Mouse (Mus musculus) heart, embryonic 15.5 days (tissue): ENCODE measurements around the gene Evi5l. TPM values are rescaled to one million over a fixed set of nuclear protein-coding genes. Genes with fewer than 3 reads are reported as not detected.
A peak's percentile ranks its signal among the peaks of the same experiment; 100 is the strongest.

Source experiments
- ATAC-seq: fragments of 200-750 bp; cut with Nextera tagmentation; replicated peaks from 2 replicates; pipeline ENCODE4 v1.8.0; 2017; ENCODE audit warnings: low read depth, moderate TSS enrichment; ENCODE audit not compliant: insufficient number of reproducible peaks, insufficient read depth, low FRiP score
- H3K27ac ChIP-seq: fragments of 300-500 bp; sonication (generic); 2 replicates; pipeline ENCODE4 v1.5.1; 2015; ENCODE audit warnings: mild to moderate bottlenecking, inconsistent platforms
- H3K27me3 ChIP-seq: fragments of 300-500 bp; sonication (generic); 2 replicates; pipeline ENCODE4 v1.6.1; 2015; ENCODE audit warnings: inconsistent platforms
- H3K36me3 ChIP-seq: fragments of 300-500 bp; sonication (generic); 2 replicates; pipeline ENCODE4 v1.6.1; 2015; ENCODE audit warnings: mild to moderate bottlenecking, inconsistent platforms
- H3K4me1 ChIP-seq: fragments of 300-500 bp; sonication (generic); replicated peaks from 2 replicates; pipeline ENCODE4 v1.6.1; 2015; ENCODE audit warnings: inconsistent platforms
- H3K4me2 ChIP-seq: fragments of 300-500 bp; sonication (generic); 2 replicates; pipeline ENCODE4 v1.6.1; 2015; ENCODE audit warnings: inconsistent platforms, mild to moderate bottlenecking, moderate library complexity
- H3K4me3 ChIP-seq: fragments of 300-500 bp; sonication (generic); 2 replicates; pipeline ENCODE4 v1.5.1; 2015; ENCODE audit warnings: mild to moderate bottlenecking, inconsistent platforms
- H3K9ac ChIP-seq: fragments of 300-500 bp; sonication (generic); 2 replicates; pipeline ENCODE4 v1.6.1; 2015; ENCODE audit warnings: mild to moderate bottlenecking, inconsistent platforms
- H3K9me3 ChIP-seq: fragments of 300-500 bp; sonication (generic); replicated peaks from 2 replicates; pipeline ENCODE4 v1.6.1; 2016; ENCODE audit warnings: inconsistent platforms
- WGBS: fragments of 180-500 bp; shearing (Covaris S2); methylation state at CpG from one replicate; pipeline ENCODE4 v1.1.7; 2015; ENCODE audit warnings: mixed read lengths; 5-methylcytosine and 5-hydroxymethylcytosine counted together
- polyA plus RNA-seq: library from polyadenylated mRNA; unstranded; fragments of >200 nt; fragmentation: Nextera tagmentation; extraction: Ambion mirVana; gene quantifications from 2 replicates; pipeline ENCODE4 v1.2.1, GENCODE M21; 2015

Evi5l gene
- polyA plus RNA-seq = 12.9 and 18.3 TPM in 2 replicates

- Histone ChIP-seq H3K36me3 (no peaks in the 10 kb centered on the region), H3K9me3 (no peaks in the 10 kb centered on the region), H3K4me1 (peaks cover 5% of the 10 kb centered on the region; the same call in 1 of the 2 replicates), H3K9ac (peak within 1 kb of the TSS; percentile 88), H3K4me2 (peak within 1 kb of the TSS; percentile 78), H3K27me3 (no peaks in the 10 kb centered on the region), H3K4me3 (peak within 1 kb of the TSS; percentile 82), H3K27ac (peak within 1 kb of the TSS; percentile 26; the same call in 1 of the 2 replicates)
- under 1% methylated on average over 42 of the region's 51 CpGs for WGBS
- ATAC-seq = peak; percentile 98
These were observed at the start of gene Evi5l for GRCm38 (mm10) chr8:4165852-4166751. Evi5l (plus strand) TSS chr8:4166567.

DNA sequence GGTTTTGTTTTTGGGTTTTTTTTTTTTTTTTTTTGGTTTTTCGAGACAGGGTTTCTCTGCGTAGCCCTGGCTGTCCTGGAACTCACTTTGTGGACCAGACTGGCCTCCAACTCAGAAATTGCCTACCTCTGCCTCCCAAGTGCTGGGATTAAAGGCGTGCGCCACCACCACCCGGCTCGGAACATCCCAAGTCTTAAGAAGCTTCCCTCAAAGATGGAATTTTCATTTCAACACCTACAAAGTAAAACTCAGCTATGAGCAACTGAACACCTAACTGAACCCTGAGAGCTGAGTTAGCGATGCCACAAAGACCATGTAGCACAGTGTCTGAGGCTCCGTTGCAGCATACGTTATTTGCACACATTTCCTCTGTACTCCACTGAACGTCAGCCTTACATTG, 32.6 kb upstream of the Evi5l start, which contains the start of gene Cd209g:
TSS of gene Cd209g (plus strand) at position 301 of the 400 bp plus-strand sequence.
- H3K4me1 ChIP-seq = no peaks in the 10 kb centered on the region
- H3K27ac ChIP-seq = no peak within 1 kb of the TSS
- no peak within 1 kb of the TSS for H3K4me3 ChIP-seq
- no peak within 1 kb of the TSS for H3K4me2 ChIP-seq
- ATAC-seq = no peak
- no peak within 1 kb of the TSS for H3K9ac ChIP-seq
- WGBS = 89% methylated on average over 10 of the region's 10 CpGs
- peaks cover 7% of the 10 kb centered on the region for H3K27me3 ChIP-seq
- H3K9me3 ChIP-seq = no peaks in the 10 kb centered on the region
- no peaks in the 10 kb centered on the region for H3K36me3 ChIP-seq

GRCm38 (mm10) chr8:4139660-4140646, 26.4 kb upstream of the Evi5l start:
- 10% methylated on average over 12 of the region's 12 CpGs for WGBS
- Histone ChIP-seq H3K4me2 (no peak overlapping the region), H3K9ac (no peak overlapping the region), H3K36me3 (no peaks in the 10 kb centered on the region), H3K4me1 (no peaks in the 10 kb centered on the region), H3K4me3 (no peak overlapping the region), H3K9me3 (no peaks in the 10 kb centered on the region), H3K27me3 (peaks cover 13% of the 10 kb centered on the region), H3K27ac (no peak overlapping the region)
- no peak for ATAC-seq

- Histone ChIP-seq H3K27me3 (peaks cover 13% of the 10 kb centered on the region), H3K9ac (no peak overlapping the region), H3K4me1 (no peaks in the 10 kb centered on the region), H3K36me3 (no peaks in the 10 kb centered on the region), H3K27ac (no peak overlapping the region), H3K9me3 (no peaks in the 10 kb centered on the region), H3K4me2 (no peak overlapping the region), H3K4me3 (no peak overlapping the region)
- no peak for ATAC-seq
- WGBS = 54% methylated on average over 3 of the region's 3 CpGs
These were observed 24.6 kb upstream of the Evi5l start for GRCm38 (mm10) chr8:4141721-4142120.

GRCm38 (mm10) chr8:4147272-4147671, 19.1 kb upstream of the Evi5l start:
- Histone ChIP-seq H3K4me2 (no peak overlapping the region), H3K27ac (no peak overlapping the region), H3K4me1 (no peaks in the 10 kb centered on the region), H3K4me3 (no peak overlapping the region), H3K9me3 (0 out of 2 replicates have a peak, but pooled peaks cover 3% of the 10 kb centered on the region), H3K27me3 (no peaks in the 10 kb centered on the region), H3K36me3 (no peaks in the 10 kb centered on the region), H3K9ac (no peak overlapping the region)
- ATAC-seq = no peak
- WGBS = 21% methylated on average over 1 of the region's 1 CpGs

DNA sequence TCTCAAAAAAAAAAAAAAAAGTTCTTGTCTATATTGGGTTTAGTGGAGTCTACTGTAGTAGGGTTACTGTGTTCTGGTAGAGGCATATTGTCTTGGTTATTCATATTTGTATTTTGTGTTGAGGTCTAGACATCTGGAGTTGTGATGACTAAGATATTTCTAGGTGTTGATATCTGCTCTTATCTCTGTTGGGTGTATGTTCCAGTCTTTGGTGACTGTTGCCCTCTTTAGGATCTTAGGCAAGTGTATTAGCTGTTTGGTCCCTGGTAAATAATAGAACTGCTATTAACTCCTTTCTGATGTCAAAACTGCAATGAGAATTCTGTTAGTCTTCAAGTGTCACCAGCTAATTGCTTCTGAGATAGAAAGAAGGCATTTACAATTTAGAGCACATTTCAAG, 11.5 kb upstream of the Evi5l start:
- Histone ChIP-seq H3K36me3 (no peaks in the 10 kb centered on the region), H3K4me1 (no peaks in the 10 kb centered on the region), H3K4me3 (no peak overlapping the region), H3K4me2 (no peak overlapping the region), H3K9me3 (0 out of 2 replicates have a peak, but pooled peaks cover 3% of the 10 kb centered on the region), H3K27me3 (no peaks in the 10 kb centered on the region), H3K9ac (no peak overlapping the region), H3K27ac (no peak overlapping the region)
- no peak for ATAC-seq

- Histone ChIP-seq H3K27ac (no peak overlapping the region), H3K27me3 (no peaks in the 10 kb centered on the region), H3K4me2 (no peak overlapping the region), H3K9me3 (no peaks in the 10 kb centered on the region), H3K9ac (no peak overlapping the region), H3K4me1 (peaks cover 5% of the 10 kb centered on the region; the same call in 1 of the 2 replicates), H3K4me3 (no peak overlapping the region), H3K36me3 (no peaks in the 10 kb centered on the region)
- no peak for ATAC-seq
- 48% methylated on average over 4 of the region's 4 CpGs for WGBS
These were observed 3.6 kb upstream of the Evi5l start for GRCm38 (mm10) chr8:4162786-4163185.

- H3K9me3 ChIP-seq = no peaks in the 10 kb centered on the region
- peak overlapping the region; percentile 82 for H3K4me3 ChIP-seq
- peak overlapping the region; percentile 58 for H3K9ac ChIP-seq
- H3K27ac ChIP-seq = peak overlapping the region; percentile 26; the same call in 1 of the 2 replicates
- no peak; the same call in 1 of the 2 replicates for ATAC-seq
- H3K36me3 ChIP-seq = no peaks in the 10 kb centered on the region
- 8% methylated on average over 13 of the region's 13 CpGs for WGBS
- peaks cover 5% of the 10 kb centered on the region; the same call in 1 of the 2 replicates for H3K4me1 ChIP-seq
- peak overlapping the region; percentile 78 for H3K4me2 ChIP-seq
- no peaks in the 10 kb centered on the region for H3K27me3 ChIP-seq
These were observed 1.1 kb upstream of the Evi5l start for GRCm38 (mm10) chr8:4165176-4165851.

GRCm38 (mm10) chr8:4166881-4167525, 636 bp downstream of the Evi5l start:
- H3K4me3 ChIP-seq = peak overlapping the region; percentile 82
- H3K27ac ChIP-seq = 0 out of 2 replicates have a peak overlapping the region, but pooled peaks have one; percentile 2
- WGBS = 8% methylated on average over 10 of the region's 10 CpGs
- H3K36me3 ChIP-seq = no peaks in the 10 kb centered on the region
- no peak for ATAC-seq
- H3K9ac ChIP-seq = peak overlapping the region; percentile 88
- H3K4me1 ChIP-seq = peaks cover 5% of the 10 kb centered on the region; the same call in 1 of the 2 replicates
- no peaks in the 10 kb centered on the region for H3K9me3 ChIP-seq
- no peaks in the 10 kb centered on the region for H3K27me3 ChIP-seq
- peak overlapping the region; percentile 75 for H3K4me2 ChIP-seq

- Histone ChIP-seq H3K4me3 (no peak overlapping the region), H3K4me2 (no peak overlapping the region), H3K4me1 (peaks cover 5% of the 10 kb centered on the region; the same call in 1 of the 2 replicates), H3K27ac (no peak overlapping the region), H3K36me3 (no peaks in the 10 kb centered on the region), H3K9ac (no peak overlapping the region), H3K9me3 (no peaks in the 10 kb centered on the region), H3K27me3 (no peaks in the 10 kb centered on the region)
- no peak for ATAC-seq
- WGBS = 91% methylated on average over 1 of the region's 1 CpGs
These were observed 1.6 kb downstream of the Evi5l start for GRCm38 (mm10) chr8:4167918-4168317.
